Mouse (Mus musculus) MEL (cell line): ENCODE results near the gene Misp. TPM values are rescaled to one million over a fixed set of nuclear protein-coding genes. Genes with fewer than 3 reads are reported as not detected.

Source experiments
- DNase-seq: peaks from one replicate; pipeline ENCODE4 v3.0.0; 2011; ENCODE audit warnings: low read depth, low spot score
- H3K27ac ChIP-seq: 2 replicates; pipeline ENCODE4 v1.5.1; 2012; ENCODE audit warnings: low read depth, mild to moderate bottlenecking, control low read depth, low read length, moderate library complexity; ENCODE audit not compliant: control insufficient read depth
- H3K27me3 ChIP-seq, 2 experiments: fragments of 150-350 bp in 1 of 2; sonication (generic) in 1 of 2; 2 replicates each; pipeline ENCODE4 v1.6.1; 2012; ENCODE audit warnings: low read length in 2 of 2, mild to moderate bottlenecking in 2 of 2, improper control_type of control experiment in 1 of 2, moderate library complexity in 1 of 2; ENCODE audit not compliant: insufficient read depth in 2 of 2, control insufficient read depth in 1 of 2
- H3K36me3 ChIP-seq, 2 experiments: 2 replicates each; pipeline ENCODE4 v1.6.1; 2012 to 2014; ENCODE audit warnings: low read length in 2 of 2, improper control_type of control experiment in 1 of 2, inconsistent platforms in 1 of 2, mild to moderate bottlenecking in 1 of 2; ENCODE audit not compliant: insufficient read depth in 2 of 2, control insufficient read depth in 1 of 2
- H3K4me1 ChIP-seq, 2 experiments: fragments of 150-350 bp in 1 of 2; sonication (generic) in 1 of 2; 2 replicates each; pipeline ENCODE4 v1.6.1; 2012; ENCODE audit warnings: low read length in 2 of 2, improper control_type of control experiment in 1 of 2, mild to moderate bottlenecking in 1 of 2; ENCODE audit not compliant: insufficient read depth in 2 of 2, control insufficient read depth in 1 of 2
- H3K4me3 ChIP-seq, 2 experiments: fragments of 150-350 bp in 1 of 2; sonication (generic) in 1 of 2; 2 replicates each; pipeline ENCODE4 v1.5.1; 2012; ENCODE audit warnings: low read depth in 2 of 2, low read length in 2 of 2, mild to moderate bottlenecking in 2 of 2, moderate library complexity in 2 of 2, control low read depth in 1 of 2, improper control_type of control experiment in 1 of 2; ENCODE audit not compliant: control insufficient read depth in 1 of 2, insufficient read depth in 1 of 2
- H3K79me2 ChIP-seq: 2 replicates; pipeline ENCODE4 v1.6.1; 2012; ENCODE audit warnings: mild to moderate bottlenecking, low read length, moderate library complexity; ENCODE audit not compliant: control insufficient read depth, poor library complexity, insufficient read depth
- H3K9ac ChIP-seq: 2 replicates; pipeline ENCODE4 v1.6.1; 2012; ENCODE audit warnings: low read depth, mild to moderate bottlenecking, control low read depth, low read length, moderate library complexity; ENCODE audit not compliant: control insufficient read depth, poor library complexity, severe bottlenecking
- H3K9me3 ChIP-seq: fragments of 150-350 bp; sonication (generic); replicated peaks from 2 replicates; pipeline ENCODE4 v1.6.1; 2012; ENCODE audit warnings: mild to moderate bottlenecking, low read length, improper control_type of control experiment, moderate library complexity; ENCODE audit not compliant: insufficient read depth
- BHLHE40 ChIP-seq: IDR thresholded peaks from 2 replicates; pipeline ENCODE4 v1.6.1; 2012; ENCODE audit warnings: low read depth, mild to moderate bottlenecking, inconsistent platforms, low read length, improper control_type of control experiment, borderline replicate concordance
- CHD1 ChIP-seq: IDR thresholded peaks from 2 replicates; pipeline ENCODE4 v1.6.1; 2012; ENCODE audit warnings: low read depth, mild to moderate bottlenecking, inconsistent platforms, low read length, improper control_type of control experiment
- CHD2 ChIP-seq: IDR thresholded peaks from 2 replicates; pipeline ENCODE4 v1.6.1; 2011; ENCODE audit warnings: low read length, improper control_type of control experiment
- CTCF ChIP-seq, 3 experiments: IDR thresholded peaks in 2 of 3; conservative IDR thresholded peaks in 1 of 3; 2 replicates each; pipeline ENCODE4 v1.5.1; 2011 to 2012; ENCODE audit warnings: low read length in 3 of 3, low read depth in 2 of 3, mild to moderate bottlenecking in 2 of 3, improper control_type of control experiment in 1 of 3, inconsistent platforms in 1 of 3, mixed read lengths in 1 of 3, moderate library complexity in 1 of 3; ENCODE audit not compliant: control insufficient read depth in 1 of 3, insufficient read depth in 1 of 3, poor library complexity in 1 of 3, severe bottlenecking in 1 of 3
- MEF2A ChIP-seq: IDR thresholded peaks from 2 replicates; pipeline ENCODE4 v1.6.1; 2014; ENCODE audit warnings: low read depth, mild to moderate bottlenecking, inconsistent platforms, low read length, improper control_type of control experiment; ENCODE audit not compliant: poor library complexity, insufficient replicate concordance, severe bottlenecking; ENCODE audit errors: extremely low read depth
- MYB ChIP-seq: IDR thresholded peaks from 2 replicates; pipeline ENCODE4 v1.6.1; 2011; ENCODE audit warnings: mild to moderate bottlenecking, low read depth, low read length, improper control_type of control experiment
- NELFE ChIP-seq: IDR thresholded peaks from 2 replicates; pipeline ENCODE4 v1.6.1; 2011; ENCODE audit warnings: low read depth, low read length, improper control_type of control experiment
- NRF1 ChIP-seq: IDR thresholded peaks from 2 replicates; pipeline ENCODE4 v1.6.1; 2014; ENCODE audit warnings: low read depth, mild to moderate bottlenecking, inconsistent platforms, low read length, improper control_type of control experiment, moderate library complexity; ENCODE audit not compliant: poor library complexity, insufficient read depth, severe bottlenecking
- RAD21 ChIP-seq: IDR thresholded peaks from 2 replicates; pipeline ENCODE4 v1.6.1; 2011; ENCODE audit warnings: mild to moderate bottlenecking, low read depth, low read length, improper control_type of control experiment
- SIN3A ChIP-seq: IDR thresholded peaks from 2 replicates; pipeline ENCODE4 v1.6.1; 2012; ENCODE audit warnings: low read length, improper control_type of control experiment, inconsistent platforms
- SMC3 ChIP-seq: IDR thresholded peaks from 2 replicates; pipeline ENCODE4 v1.6.1; 2011; ENCODE audit warnings: low read depth, low read length, improper control_type of control experiment
- TAL1 ChIP-seq: IDR thresholded peaks from 2 replicates; pipeline ENCODE4 v1.6.1; 2012; ENCODE audit warnings: mild to moderate bottlenecking, inconsistent platforms, low read length, moderate library complexity, mixed read lengths
- UBTF ChIP-seq: IDR thresholded peaks from 2 replicates; pipeline ENCODE4 v1.6.1; 2012; ENCODE audit warnings: low read depth, mild to moderate bottlenecking, inconsistent platforms, low read length, improper control_type of control experiment, moderate library complexity, borderline replicate concordance; ENCODE audit not compliant: insufficient read depth
- USF1 ChIP-seq: IDR thresholded peaks from 2 replicates; pipeline ENCODE4 v1.6.1; 2014; ENCODE audit warnings: low read depth, mild to moderate bottlenecking, inconsistent platforms, low read length, improper control_type of control experiment, moderate library complexity
- ZKSCAN1 ChIP-seq: IDR thresholded peaks from 2 replicates; pipeline ENCODE4 v1.6.1; 2012; ENCODE audit warnings: low read depth, mild to moderate bottlenecking, inconsistent platforms, low read length, improper control_type of control experiment, moderate library complexity
- polyA plus RNA-seq, 2 experiments: library from polyadenylated mRNA; stranded (reverse) in 1 of 2; unstranded in 1 of 2; fragments of >175 nt in 1 of 2; fragments of >200 nt in 1 of 2; gene quantifications; 2 replicates each; pipeline versions ENCODE4 v1.2.1 to v1.2.4; 2012; ENCODE audit warnings: low replicate concordance in 2 of 2, low read depth in 1 of 2; ENCODE audit not compliant: insufficient read length in 2 of 2, insufficient read depth in 1 of 2, missing spikeins in 1 of 2
- total RNA-seq: library from RNA; depleted of rRNA; stranded (reverse); fragments of 300-350 nt; gene quantifications from 2 replicates; pipeline ENCODE4 v1.2.3, GENCODE M21; 2012

The Misp gene
- total and polyA plus RNA-seq, 3 experiments = not detected

DNA sequence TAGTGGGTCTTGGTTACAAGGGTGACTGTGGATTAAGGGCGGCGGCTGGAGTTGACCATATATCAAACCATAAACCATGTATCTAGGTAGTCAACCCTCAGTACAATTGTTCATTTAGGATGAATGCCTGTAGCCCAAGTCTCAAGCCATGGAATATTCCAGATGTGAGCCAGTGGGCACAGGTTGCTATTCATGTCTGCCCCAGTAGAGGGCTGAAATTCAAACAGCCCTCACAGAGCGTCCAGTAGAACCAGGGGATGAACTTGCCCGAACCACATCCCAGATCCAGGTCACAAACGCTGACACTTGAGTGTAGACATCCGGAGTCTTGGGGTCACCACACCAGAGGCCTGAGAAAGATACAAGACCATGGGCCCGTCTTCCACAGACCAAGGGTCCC lies 37.7 kb upstream of the Misp start:
- no peaks in the 10 kb centered on the region for H3K36me3 ChIP-seq
- no peak overlapping the region for H3K27ac ChIP-seq
- DNase-seq = no peak
- H3K9ac ChIP-seq = no peak overlapping the region
- no peaks in the 10 kb centered on the region for H3K79me2 ChIP-seq
- peaks cover 0 to 8% of the 10 kb centered on the region in 2 experiments; a peak in 1 of 4 replicates for H3K4me1 ChIP-seq
- H3K9me3 ChIP-seq = no peaks in the 10 kb centered on the region
- no peaks in the 10 kb centered on the region for H3K27me3 ChIP-seq
- H3K4me3 ChIP-seq = no peak overlapping the region
- TF ChIP-seq USF1 (no peak), MYB (no peak), MEF2A (no peak), CTCF (IDR thresholded peaks at IDR 0.05 in 2 of 3, conservative IDR thresholded peaks at IDR 0.05 in 1 of 3; ENCODE audit: control insufficient read depth in 1 of 3, insufficient read depth in 1 of 3, low read depth in 2 of 3, low read length in 3 of 3, poor library complexity in 1 of 3, severe bottlenecking in 1 of 3) (peak in 2 of 3 experiments; percentile 22 to 29; a peak in 4 of 6 replicates)

DNA sequence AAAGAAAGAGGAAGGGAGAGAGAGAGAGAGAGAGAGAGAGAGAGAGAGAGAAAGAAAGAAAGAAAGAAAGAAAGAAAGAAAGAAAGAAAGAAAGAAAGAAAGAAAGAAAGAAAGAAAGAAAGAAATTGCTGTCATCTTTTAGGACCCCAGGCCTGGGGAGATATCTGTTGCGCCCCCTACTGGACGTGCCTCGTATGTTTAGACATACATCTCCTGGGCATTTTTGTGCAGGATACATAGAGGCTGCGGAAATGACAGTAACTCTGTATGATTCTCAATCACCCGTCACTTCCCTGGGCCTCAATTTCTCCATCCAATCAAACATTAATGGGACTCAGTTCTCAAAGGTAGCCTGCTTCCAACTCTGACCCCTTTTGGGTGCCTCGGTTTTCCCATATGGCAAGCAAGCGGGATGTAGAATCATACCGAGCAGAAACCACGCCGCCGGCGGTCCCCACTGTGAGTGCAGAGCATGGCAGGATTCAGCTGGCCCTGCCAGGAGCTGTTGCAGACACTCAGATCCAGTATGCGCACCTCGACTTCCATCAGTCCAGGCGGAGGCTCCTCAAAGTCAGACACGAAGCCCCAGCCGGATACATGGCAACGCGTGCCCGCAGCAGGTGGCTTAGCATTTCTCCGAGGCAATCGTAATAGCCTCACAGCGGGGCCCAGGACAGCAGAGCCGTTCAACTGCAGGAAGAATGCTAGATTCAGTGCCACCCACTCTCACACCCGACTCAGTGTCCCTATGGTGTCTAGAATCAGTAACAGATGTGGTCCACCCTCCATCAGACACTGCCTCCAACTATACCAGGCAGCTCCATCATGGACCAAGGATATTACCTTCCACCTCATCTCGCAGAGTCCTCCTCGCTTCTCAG lies 36.6 kb upstream of the Misp start:
- Histone ChIP-seq H3K9ac (no peak overlapping the region), H3K27me3 (no peaks in the 10 kb centered on the region), H3K27ac (no peak overlapping the region), H3K79me2 (no peaks in the 10 kb centered on the region), H3K9me3 (no peaks in the 10 kb centered on the region), H3K4me1 (peaks cover 0 to 15% of the 10 kb centered on the region in 2 experiments; a peak in 2 of 4 replicates), H3K4me3 (no peak overlapping the region), H3K36me3 (no peaks in the 10 kb centered on the region; a peak in 1 of 4 replicates)
- DNase-seq = peak; percentile 73
- TF ChIP-seq CHD2 (no peak), MYB (no peak), UBTF (no peak), BHLHE40 (no peak), CTCF (IDR thresholded peaks at IDR 0.05 in 2 of 3, conservative IDR thresholded peaks at IDR 0.05 in 1 of 3; ENCODE audit: control insufficient read depth in 1 of 3, insufficient read depth in 1 of 3, low read depth in 2 of 3, low read length in 3 of 3, poor library complexity in 1 of 3, severe bottlenecking in 1 of 3) (peak; percentile 70 to 76 (median 74)), RAD21 (peak; percentile 10), SIN3A (no peak), USF1 (no peak), NELFE (no peak), TAL1 (no peak), SMC3 (peak; percentile 48), NRF1 (no peak), ZKSCAN1 (no peak), CHD1 (no peak)
